Mouse (Mus musculus) stomach, postnatal 0 days (tissue): ENCODE measurements at regions not wholly inside any gene's neighbourhood (a gene's known extent, or its start where the extent isn't known, plus 50 kb on each side); places are given as distances from the start of the nearest gene placed in this dataset.
A peak's percentile ranks its signal among the peaks of the same experiment; 100 is the strongest.

ENCODE experiments used
- CTCF ChIP-seq: IDR thresholded peaks from 2 replicates; pipeline ENCODE4 v1.5.1; 2016; ENCODE audit warnings: antibody characterized with exemption, low read depth, mild to moderate bottlenecking, moderate library complexity
- EP300 ChIP-seq: optimal IDR thresholded peaks from 2 replicates; pipeline ENCODE3; 2016; ENCODE audit warnings: antibody characterized with exemption

DNA sequence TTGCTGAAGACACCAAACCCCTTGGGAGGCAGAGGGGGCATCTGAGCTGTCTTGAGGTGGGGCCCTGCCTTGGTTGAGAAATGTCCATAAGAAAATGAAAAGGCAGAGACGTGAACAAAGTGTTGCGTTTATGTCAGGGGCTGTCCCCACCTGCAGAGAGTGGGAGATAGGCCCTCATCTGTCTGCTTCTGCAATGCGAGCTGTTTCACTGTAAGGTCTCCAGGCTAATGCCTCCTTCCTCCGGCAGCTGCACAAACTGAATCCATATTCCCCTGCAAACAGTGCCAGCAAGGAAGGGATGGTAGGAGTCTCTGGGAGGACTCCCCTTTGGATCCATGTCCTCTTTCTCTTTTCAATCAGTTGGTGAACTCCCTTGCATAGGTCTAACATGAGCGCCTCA, 263.0 kb downstream of the Sorl1 start:
- TF ChIP-seq EP300 (no peak), CTCF (peak; percentile 44)
